Mouse (Mus musculus) embryonic fibroblast, embryonic 13.5 days (primary cell): ENCODE measurements around the gene Polr3h. TPM values are rescaled to one million over a fixed set of nuclear protein-coding genes. Genes with fewer than 3 reads are reported as not detected.

Source experiments
- H3K27ac ChIP-seq: 2 replicates; pipeline ENCODE4 v1.5.1; 2012; ENCODE audit warnings: low read length, control low read depth, inconsistent platforms; ENCODE audit not compliant: insufficient read depth
- H3K4me1 ChIP-seq: 2 replicates; pipeline ENCODE4 v1.6.1; 2011; ENCODE audit warnings: low read length; ENCODE audit not compliant: control insufficient read depth, insufficient read depth
- H3K4me3 ChIP-seq: 2 replicates; pipeline ENCODE4 v1.5.1; 2011; ENCODE audit warnings: mild to moderate bottlenecking, control low read depth, low read length; ENCODE audit not compliant: insufficient read depth
- CTCF ChIP-seq: IDR thresholded peaks from 2 replicates; pipeline ENCODE4 v1.5.1; 2011; ENCODE audit warnings: mild to moderate bottlenecking, control low read depth, low read length, moderate library complexity, borderline replicate concordance; ENCODE audit not compliant: insufficient read depth
- POLR2A ChIP-seq: IDR thresholded peaks from 2 replicates; pipeline ENCODE4 v1.6.1; 2011; ENCODE audit warnings: low read depth, mild to moderate bottlenecking, control low read depth, low read length, moderate library complexity
- polyA plus RNA-seq: library from polyadenylated mRNA; stranded (reverse); fragments of >200 nt; gene quantifications from 2 replicates; pipeline ENCODE4 v1.2.4, GENCODE M21; 2011; ENCODE audit warnings: low read depth; ENCODE audit not compliant: missing spikeins, insufficient read length

Gene Polr3h
- polyA plus RNA-seq, 1 experiment: 12.3 TPM

- Histone ChIP-seq H3K4me1 (no peaks in the 10 kb centered on the region), H3K27ac (0 out of 2 replicates have a peak within 1 kb of the TSS, but pooled peaks have one; percentile 7), H3K4me3 (peak within 1 kb of the TSS; percentile 31)
- TF ChIP-seq CTCF (no peak), POLR2A (peak; percentile 42; the same call in 1 of the 2 replicates)
Measured at GRCm38 (mm10) chr15:81936679-81937078, 10.6 kb upstream of the Polr3h start, which contains the start of gene Csdc2. TSS of gene Csdc2 (plus strand) at chr15:81936759.

GRCm38 (mm10) chr15:81935869-81936637 lies 10.0 kb upstream of the Polr3h start:
- H3K27ac ChIP-seq: 0 out of 2 replicates have a peak overlapping the region, but pooled peaks have one; percentile 7
- H3K4me1 ChIP-seq: no peaks in the 10 kb centered on the region
- H3K4me3 ChIP-seq: peak overlapping the region; percentile 31
- no peak for TF ChIP-seq POLR2A
- no peak for TF ChIP-seq CTCF

GRCm38 (mm10) chr15:81933986-81934385 lies 7.9 kb upstream of the Polr3h start:
- Histone ChIP-seq H3K4me1 (no peaks in the 10 kb centered on the region), H3K4me3 (no peak overlapping the region), H3K27ac (no peak overlapping the region)
- TF ChIP-seq POLR2A (no peak), CTCF (no peak)

GRCm38 (mm10) chr15:81932951-81933470 lies 7.0 kb upstream of the Polr3h start:
- H3K27ac ChIP-seq: no peak overlapping the region

GRCm38 (mm10) chr15:81928277-81928676 lies 2.2 kb upstream of the Polr3h start:
- Histone ChIP-seq H3K4me3 (no peak overlapping the region), H3K27ac (no peak overlapping the region), H3K4me1 (no peaks in the 10 kb centered on the region; the same call in 1 of the 2 replicates)
- TF ChIP-seq CTCF (no peak), POLR2A (no peak)

More at GRCm38 (mm10) chr15:81932951-81933470, 7.0 kb upstream of the Polr3h start:
- Histone ChIP-seq H3K4me1 (no peaks in the 10 kb centered on the region), H3K4me3 (no peak overlapping the region)
- TF ChIP-seq CTCF: no peak

GRCm38 (mm10) chr15:81927741-81928140 lies 1.7 kb upstream of the Polr3h start:
- TF ChIP-seq CTCF (no peak), POLR2A (no peak)
- Histone ChIP-seq H3K4me1 (no peaks in the 10 kb centered on the region; the same call in 1 of the 2 replicates), H3K27ac (no peak overlapping the region), H3K4me3 (no peak overlapping the region)

- Histone ChIP-seq H3K4me3 (no peak overlapping the region), H3K4me1 (no peaks in the 10 kb centered on the region; the same call in 1 of the 2 replicates), H3K27ac (no peak overlapping the region)
- TF ChIP-seq POLR2A (no peak), CTCF (no peak)
Measured at GRCm38 (mm10) chr15:81926446-81926822, 394 bp upstream of the Polr3h start.

- no peaks in the 10 kb centered on the region; the same call in 1 of the 2 replicates for H3K4me1 ChIP-seq
- H3K27ac ChIP-seq: no peak overlapping the region
- no peak for TF ChIP-seq CTCF
- no peak for TF ChIP-seq POLR2A
- H3K4me3 ChIP-seq: peak overlapping the region; percentile 67
Measured at GRCm38 (mm10) chr15:81924933-81925332, 1.1 kb downstream of the Polr3h start.

- Histone ChIP-seq H3K4me1 (no peaks in the 10 kb centered on the region; the same call in 1 of the 2 replicates), H3K4me3 (no peak overlapping the region), H3K27ac (no peak overlapping the region)
- TF ChIP-seq CTCF: no peak
- no peak for TF ChIP-seq POLR2A
Measured at GRCm38 (mm10) chr15:81921255-81921654, 4.8 kb downstream of the Polr3h start.
